Mouse (Mus musculus): Measurements from ENCODE around the gene Cdhr1.
A peak's percentile ranks its signal among the peaks of the same experiment; 100 is the strongest.
"Not testable (repeated sequence)": the region's sequence is repeated elsewhere in the genome, so short reads cannot be mapped to it uniquely, and the experiment has no call there.

Gene Cdhr1

GRCm38 (mm10) chr14:37097956-37098530, at the start of gene Cdhr1:
Cdhr1 (minus strand) TSS chr14:37098347.
- no peak for DNase-seq (ENCODE audit: low spot score in 2 of 2)

DNA sequence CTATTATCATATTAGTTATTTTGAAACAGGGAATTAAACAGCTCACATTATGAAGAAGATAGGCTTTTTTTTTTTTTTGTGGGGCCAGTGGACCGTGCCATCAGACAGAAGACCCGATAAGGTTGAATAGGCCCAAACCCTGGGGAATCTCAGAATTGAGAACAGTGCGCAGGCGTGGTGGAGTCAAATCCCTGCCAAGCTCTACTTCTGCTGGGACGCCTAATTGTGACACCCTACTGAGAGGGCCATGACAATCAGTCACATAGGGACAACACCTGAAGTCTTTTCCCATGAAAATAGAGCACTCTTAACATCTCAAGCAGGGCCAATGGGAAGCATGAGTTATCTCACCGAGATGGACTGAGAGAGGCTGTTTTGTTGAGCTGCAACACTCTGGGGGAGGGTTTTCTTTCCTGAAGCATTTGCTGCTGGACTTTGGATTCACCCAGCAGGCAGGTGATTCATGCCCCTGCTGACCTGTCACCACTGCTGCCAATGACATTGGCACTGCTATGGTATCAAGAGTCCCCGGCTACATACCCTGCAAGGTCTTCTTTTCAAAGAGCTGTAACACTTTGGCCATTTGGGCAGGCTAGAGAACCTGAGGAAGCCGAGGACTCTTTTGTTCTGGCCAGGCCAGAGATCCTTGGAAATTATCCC, 41.0 kb upstream of the Cdhr1 start:
- DNase-seq (ENCODE audit: low spot score in 2 of 2), result no peak

DNA sequence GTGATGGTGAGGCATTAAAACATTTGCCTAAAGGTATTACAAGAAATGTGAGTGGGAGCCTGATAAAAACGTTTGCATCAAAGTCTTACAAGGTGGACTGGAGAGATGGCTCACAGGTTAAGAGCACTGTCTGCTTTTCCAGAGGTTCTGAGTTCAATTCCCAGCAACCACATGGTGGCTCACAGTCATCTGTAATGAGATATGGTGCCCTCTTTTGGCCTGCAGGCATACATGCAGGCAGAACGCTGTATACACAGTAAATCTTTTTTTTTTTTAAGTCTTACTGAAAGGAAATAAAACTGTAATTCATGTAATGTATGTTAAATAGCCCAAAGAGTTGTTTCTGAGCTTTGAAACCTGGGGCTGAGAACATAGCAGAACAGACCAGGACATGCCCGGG, 39.4 kb upstream of the Cdhr1 start:
- DNase-seq (ENCODE audit: low spot score in 2 of 2), result not testable (repeated sequence)

GRCm38 (mm10) chr14:37136110-37136509, 38.0 kb upstream of the Cdhr1 start:
- no peak for DNase-seq (ENCODE audit: low spot score in 2 of 2)

DNA sequence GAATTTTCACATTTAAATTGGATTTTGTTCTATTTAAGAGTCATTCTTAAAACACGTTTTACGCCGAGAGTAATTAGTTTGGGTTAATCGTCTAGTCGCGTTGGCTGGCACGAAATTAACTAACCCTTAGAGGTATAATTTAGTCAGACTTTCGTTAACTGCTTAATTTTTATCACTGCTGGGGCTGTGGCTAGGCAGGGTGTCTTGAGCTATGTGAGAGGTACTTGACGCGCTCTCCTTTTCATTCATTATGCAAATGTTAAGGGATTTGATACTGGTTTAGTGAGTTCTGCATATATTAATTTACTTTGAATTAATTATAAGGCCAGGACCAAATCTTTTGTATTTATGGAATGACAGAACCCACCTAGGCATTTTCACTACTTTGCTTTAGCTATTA, 37.5 kb upstream of the Cdhr1 start:
- DNase-seq (ENCODE audit: low spot score in 2 of 2), result no peak

GRCm38 (mm10) chr14:37135127-37135593, 37.0 kb upstream of the Cdhr1 start, which contains the start of gene Ghitm:
Ghitm (minus strand) TSS chr14:37135272.
- DNase-seq (ENCODE audit: low spot score in 2 of 2), result peak; percentile 96 to 98

- peak; percentile 20 to 28 for DNase-seq (ENCODE audit: low spot score in 2 of 2)
These were observed 36.4 kb upstream of the Cdhr1 start for GRCm38 (mm10) chr14:37134304-37135126.

DNA sequence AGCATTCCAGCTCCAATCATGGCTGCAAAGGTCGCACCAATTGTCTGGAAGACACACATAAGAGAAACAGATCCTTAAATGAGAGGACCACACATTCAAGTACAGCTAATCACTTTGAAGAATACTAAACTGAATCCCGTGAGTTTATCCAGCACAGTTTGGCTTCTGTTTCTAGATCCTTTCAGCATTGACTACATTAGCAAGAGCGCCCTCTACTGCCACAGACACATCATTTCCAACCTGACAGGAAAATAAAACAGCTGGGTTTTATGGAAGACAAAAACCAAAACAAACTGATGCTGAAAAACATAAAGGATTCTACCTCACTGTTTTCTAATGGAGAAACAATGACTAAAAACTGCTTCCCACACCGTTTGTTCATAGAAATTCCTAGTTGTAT, 29.5 kb upstream of the Cdhr1 start:
- peak in 1 of 2 experiments; percentile 22 for DNase-seq (ENCODE audit: low spot score in 2 of 2)

DNA sequence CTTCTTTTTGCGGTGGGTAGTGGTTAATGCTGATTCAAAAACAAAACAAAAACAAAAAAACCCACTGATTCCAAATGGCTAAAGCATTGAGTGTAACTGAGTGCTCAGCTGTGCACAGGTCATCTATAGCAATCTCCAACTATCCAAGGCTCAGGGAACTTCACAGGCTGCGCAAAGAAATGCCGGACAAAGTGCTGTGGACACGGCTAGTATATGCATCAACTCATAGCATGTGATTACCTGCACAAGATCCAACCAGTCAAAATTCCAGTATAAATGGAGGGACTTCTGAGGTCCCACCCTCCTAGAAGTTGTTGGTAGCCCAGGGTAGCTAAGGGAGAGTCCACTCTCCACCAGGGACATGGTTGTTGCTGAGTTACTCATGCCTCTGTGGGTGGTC, 21.1 kb upstream of the Cdhr1 start:
- no peak for DNase-seq (ENCODE audit: low spot score in 2 of 2)

DNA sequence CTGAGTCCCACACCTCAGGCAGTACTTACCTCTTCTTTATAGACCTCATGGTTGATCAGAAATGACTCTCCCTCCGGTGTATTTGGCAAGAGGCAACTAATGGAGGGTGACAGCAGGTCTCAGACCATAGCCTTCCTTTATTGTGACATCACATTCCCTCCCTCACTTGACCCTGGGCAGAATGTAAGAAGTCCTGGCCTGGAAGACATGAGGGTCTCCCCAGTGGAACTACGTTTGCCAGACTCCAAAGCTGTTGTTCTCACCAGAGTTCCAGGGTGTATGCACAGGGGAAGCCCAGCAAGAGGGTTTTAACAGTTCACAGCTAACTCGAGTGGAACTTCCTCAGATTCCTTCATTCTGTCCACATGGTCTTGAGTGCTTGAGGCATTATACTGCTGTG, 15.8 kb upstream of the Cdhr1 start, which contains the start of gene 2610528A11Rik:
Gene 2610528A11Rik, minus strand, starts transcription at position 101 of the 400 bp plus-strand sequence.
- no peak for DNase-seq (ENCODE audit: low spot score in 2 of 2)

GRCm38 (mm10) chr14:37112931-37113330, 14.8 kb upstream of the Cdhr1 start:
- DNase-seq (ENCODE audit: low spot score in 2 of 2), result no peak

GRCm38 (mm10) chr14:37111371-37111770, 13.2 kb upstream of the Cdhr1 start:
- DNase-seq (ENCODE audit: low spot score in 2 of 2), result no peak

DNA sequence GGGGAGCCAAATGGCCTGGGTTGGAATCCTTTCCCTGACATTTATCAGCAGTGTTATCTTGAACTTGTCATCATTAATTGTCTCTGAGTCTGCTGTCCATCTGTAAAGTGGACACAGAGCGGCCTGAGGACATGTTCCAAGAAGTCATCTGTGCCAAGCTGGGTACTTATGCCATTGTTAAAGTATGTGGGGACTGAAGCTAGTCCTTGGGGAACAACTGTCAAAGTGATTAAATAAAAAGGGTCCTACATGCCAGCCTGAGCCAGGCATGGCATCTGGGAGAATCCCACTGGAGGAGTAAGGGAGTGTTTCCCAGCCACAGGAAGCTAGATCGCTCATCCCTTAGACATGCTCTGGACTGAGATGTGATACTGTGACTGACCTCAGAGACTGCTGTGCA, 12.3 kb upstream of the Cdhr1 start:
- DNase-seq (ENCODE audit: low spot score in 2 of 2), result no peak

DNA sequence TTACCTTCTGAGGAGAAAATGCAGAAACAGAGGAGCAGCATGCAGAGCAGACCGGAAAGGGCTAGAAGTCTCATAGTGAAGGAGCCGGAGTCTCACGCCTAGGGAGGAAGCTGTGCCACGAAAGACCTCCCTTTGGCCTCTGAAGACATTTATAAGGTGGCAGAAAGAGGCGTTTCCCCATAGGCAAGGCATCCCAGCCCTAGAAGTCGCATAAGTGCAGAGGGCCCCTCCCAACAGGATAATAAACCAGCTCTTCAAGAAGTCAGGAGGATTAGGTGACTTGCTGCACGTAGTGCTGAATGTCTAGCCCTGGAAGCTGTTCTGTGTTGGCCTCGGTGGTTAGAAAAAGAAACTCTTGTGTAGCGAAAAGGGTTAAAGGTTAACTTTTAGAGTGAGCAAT, 11.8 kb upstream of the Cdhr1 start:
- no peak for DNase-seq (ENCODE audit: low spot score in 2 of 2)

DNA sequence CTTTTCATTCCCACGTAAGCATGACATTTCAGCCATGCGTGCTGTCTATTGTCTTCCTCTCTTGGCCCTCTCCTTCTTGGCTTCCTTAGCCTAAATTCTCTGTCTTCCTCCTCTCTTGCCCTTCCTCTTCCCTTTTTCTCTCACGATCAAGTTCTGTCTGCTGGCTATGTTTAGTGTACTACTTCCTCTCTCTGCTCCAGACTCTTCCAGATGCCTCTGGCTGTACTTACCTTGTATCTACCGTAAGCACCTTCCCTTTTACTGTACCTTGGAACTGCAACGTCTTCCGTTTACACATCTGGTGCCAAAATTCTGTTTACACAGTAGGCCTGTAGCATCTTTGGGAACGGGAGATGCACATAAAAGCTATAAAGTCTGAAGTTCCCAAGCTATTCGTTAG, 11.3 kb upstream of the Cdhr1 start:
- DNase-seq (ENCODE audit: low spot score in 2 of 2), result no peak

- DNase-seq (ENCODE audit: low spot score in 2 of 2), result no peak
These were observed 7.7 kb upstream of the Cdhr1 start for GRCm38 (mm10) chr14:37105846-37106245.

DNA sequence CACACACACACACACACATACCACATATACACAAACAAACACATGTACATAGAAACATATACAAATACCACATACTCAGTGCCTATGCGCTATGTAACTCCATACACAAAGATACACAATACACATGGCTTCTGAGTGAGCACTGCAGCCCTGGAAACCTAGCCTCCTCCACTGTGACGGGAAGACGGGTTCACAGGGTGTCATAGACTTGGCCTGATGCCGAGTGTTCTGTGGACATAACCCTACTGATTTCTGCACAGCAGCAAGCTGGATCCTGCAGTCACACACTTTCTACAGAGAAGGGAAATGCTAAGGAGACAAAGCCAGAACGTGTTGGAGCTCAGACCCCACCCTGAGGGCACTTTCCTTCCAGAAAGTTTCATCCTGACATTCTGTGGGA, 6.6 kb upstream of the Cdhr1 start:
- DNase-seq (ENCODE audit: low spot score in 2 of 2), result no peak

DNA sequence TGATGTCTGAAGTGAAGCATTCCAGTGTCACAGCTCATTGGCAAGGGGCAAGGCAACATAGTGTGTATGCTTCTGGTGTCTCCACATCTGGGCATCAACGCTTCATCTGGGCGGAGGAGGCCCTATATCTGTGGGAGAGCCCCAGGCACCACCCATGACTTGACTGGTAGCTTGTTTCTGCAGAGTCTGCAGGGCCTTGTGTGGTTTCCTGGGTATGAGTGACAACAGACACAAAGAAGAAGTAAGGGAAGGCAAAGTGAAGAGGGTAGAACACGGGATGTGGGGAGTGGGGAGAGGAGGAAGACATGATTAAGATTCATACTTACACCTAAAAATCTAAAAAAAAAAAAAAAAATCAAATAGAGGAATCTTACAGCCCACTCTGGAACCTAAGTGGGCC, 4.3 kb upstream of the Cdhr1 start:
- no peak for DNase-seq (ENCODE audit: low spot score in 2 of 2)

DNA sequence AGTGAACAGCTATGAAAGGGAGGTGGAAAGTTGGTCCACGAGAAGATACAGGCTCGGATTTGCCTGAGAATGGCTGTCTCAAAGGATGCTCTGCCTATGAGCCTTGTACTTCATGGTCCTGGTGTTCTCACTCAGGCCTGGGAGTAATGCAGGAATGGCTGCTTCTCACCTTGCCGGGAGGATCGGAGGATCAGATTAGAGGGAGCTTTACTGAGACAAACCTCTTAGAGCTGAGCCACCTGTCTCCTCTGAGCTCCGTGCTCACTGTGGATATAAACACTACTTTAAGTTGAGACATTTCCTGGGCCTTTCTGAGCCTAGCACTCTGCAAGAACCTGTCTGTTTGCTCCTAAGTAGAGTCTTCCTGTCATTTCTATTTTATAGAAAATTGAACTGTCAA, 3.4 kb upstream of the Cdhr1 start:
- DNase-seq (ENCODE audit: low spot score in 2 of 2), result no peak

DNA sequence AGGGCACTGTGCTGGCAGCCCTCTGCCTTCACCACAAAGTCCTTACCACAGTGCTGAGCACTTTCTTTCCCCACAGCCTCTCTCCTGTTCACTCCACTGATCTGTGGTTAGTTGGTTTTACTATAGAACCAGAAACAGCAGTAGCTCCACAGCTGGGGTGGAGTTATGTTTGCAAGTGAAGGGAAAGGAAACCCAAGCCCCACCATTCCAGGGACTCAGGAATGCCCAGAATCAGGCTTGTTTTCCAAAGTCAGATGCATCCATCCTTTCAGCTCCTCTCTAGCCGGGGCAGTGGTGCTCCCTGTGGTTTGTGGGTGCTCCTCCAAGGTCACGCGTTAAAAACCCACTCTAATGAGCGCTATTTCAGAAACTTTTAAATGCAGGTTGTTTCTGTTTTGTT, 2.6 kb downstream of the Cdhr1 start:
- no peak for DNase-seq (ENCODE audit: low spot score in 2 of 2)

GRCm38 (mm10) chr14:37094436-37094835, 3.7 kb downstream of the Cdhr1 start:
- DNase-seq (ENCODE audit: low spot score in 2 of 2), result no peak

- DNase-seq (ENCODE audit: low spot score in 2 of 2), result no peak
These were observed 14.4 kb downstream of the Cdhr1 start for GRCm38 (mm10) chr14:37083755-37084154.

DNA sequence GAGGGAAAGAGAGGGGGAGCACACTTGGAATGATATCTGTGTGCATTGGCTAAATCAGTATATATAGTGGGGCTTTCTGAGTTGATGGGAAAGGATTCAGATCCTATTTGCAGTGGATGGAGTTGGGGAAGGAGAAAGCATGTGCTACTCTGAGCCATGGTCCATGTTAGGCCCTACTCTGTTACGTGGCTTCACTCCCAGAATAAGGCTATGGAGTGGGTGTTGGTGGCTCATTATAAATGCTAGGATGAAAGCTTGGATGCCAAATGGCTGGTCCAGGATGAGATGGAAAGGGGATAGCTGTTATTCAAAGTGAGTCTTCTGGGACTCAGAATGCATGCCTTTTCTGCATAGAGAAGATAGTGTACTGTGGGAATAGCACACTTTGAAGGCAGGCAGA, 17.4 kb downstream of the Cdhr1 start:
- DNase-seq (ENCODE audit: low spot score in 2 of 2), result no peak

Measured in spleen, postnatal 36 days (tissue).